Mouse (Mus musculus) CH12.LX (cell line): Measurements from ENCODE around the gene Ppt2.

Source experiments
- CTCF ChIP-seq, 2 experiments: IDR thresholded peaks in 1 of 2; conservative IDR thresholded peaks in 1 of 2; 2 replicates each; pipeline ENCODE4 v1.5.1; 2011 to 2012; ENCODE audit warnings: low read depth in 2 of 2, low read length in 2 of 2, improper control_type of control experiment in 1 of 2, inconsistent platforms in 1 of 2, mild to moderate bottlenecking in 1 of 2, moderate library complexity in 1 of 2
- MAZ ChIP-seq: IDR thresholded peaks from 2 replicates; pipeline ENCODE4 v1.6.1; 2012; ENCODE audit warnings: low read depth, mild to moderate bottlenecking, inconsistent platforms, low read length, improper control_type of control experiment, moderate library complexity

DNA sequence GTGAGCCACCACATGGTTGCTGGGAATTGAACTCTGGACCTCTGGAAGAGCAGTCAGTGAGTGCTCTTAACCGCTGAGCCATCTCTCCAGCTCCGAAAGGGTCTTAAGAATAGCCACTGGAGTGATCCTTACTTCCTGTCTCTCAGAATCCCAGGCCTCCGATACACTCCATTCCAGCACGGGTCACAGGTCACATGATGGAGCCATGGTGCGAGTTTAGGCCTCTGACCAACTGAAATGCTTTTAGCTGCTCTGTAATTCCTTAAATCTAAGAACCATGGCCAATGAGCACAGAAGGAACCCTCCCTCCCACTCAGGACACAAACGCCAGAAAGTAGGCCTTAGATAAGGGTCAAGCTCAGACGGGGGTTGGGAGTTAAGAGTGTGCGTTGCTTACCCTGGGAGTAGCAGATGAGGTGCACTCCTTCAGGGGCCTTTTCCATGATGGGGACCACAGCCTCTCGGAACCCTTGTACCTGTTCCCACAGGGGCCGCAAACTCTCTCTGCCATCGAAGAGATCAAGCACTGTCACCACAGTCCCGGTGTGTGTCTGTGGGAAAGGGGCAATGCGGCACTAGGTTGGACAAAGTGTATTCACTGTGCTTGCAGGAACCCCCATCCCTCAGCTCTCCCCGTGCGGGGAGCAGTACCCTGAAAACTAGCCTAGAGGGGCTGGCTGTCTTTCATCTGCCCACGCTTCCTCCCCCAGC lies 2.1 kb downstream of the Ppt2 start:
- TF ChIP-seq CTCF (conservative IDR thresholded peaks at IDR 0.05 in 1 of 2, IDR thresholded peaks at IDR 0.05 in 1 of 2; ENCODE audit: low read depth in 2 of 2, low read length in 2 of 2) (no peak), MAZ (no peak)
